Mouse (Mus musculus) layer of hippocampus, postnatal 36 days (tissue): ENCODE data around the gene Crnn. TPM values are rescaled to one million over a fixed set of nuclear protein-coding genes. Genes with fewer than 3 reads are reported as not detected.

Experiments
- DNase-seq, 2 experiments: peaks; one replicate each; pipeline ENCODE4 v3.0.0; 2022
- total RNA-seq, 2 experiments: library from RNA; stranded (reverse); gene quantifications; 2 replicates each; pipeline ENCODE4 v1.2.3; 2021

Crnn gene
- not detected for total RNA-seq

DNA sequence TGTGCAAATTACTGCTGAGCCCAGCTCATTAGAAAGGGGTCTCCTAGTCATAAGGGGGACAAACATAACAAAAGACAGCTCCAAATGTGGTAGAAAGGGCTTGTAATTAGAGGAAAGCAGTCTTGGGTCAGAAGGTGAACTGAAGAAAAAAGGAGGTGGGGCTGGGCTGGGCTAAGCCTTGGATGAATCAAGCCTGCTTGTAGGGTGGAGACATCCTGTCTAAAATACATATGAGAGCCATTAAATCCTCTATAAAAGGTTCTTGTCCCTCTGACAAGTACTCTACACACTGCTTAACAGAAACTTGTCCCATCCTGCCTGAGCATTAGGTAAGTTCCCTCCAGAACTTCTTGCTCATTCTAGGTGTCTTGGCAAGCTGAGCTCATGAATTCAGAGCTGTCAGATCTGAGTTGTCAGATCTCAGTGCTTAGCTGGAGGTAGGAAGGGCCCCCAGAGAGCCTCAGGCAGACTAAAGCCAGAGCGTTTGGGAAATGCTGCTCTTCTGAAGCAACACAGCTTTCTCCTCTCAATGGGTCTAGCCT is at the start of gene Crnn:
Crnn (plus strand) TSS at position 278 of the 542 bp plus-strand sequence.
- no peak for DNase-seq

DNA sequence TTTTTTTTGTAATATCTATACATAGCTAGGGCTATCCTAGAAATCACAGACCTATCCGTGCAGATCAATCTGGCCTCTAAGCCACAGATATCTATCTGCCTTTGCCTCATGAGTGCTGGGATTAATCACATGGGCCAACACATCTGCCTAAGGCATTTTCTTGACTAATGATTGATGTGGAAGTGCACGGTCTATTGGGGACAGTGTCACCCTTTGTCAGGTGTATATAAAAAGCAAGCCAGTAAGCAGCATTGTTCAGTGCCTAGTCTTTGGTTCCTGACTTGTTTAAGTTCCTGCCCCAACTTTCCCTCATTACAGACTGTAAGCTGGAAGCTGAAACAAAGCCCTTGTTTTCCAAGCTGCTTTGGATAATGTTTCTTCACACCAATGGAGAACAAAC is 48.1 kb upstream of the Crnn start:
- DNase-seq = no peak

GRCm38 (mm10) chr3:93111668-93112067 is 32.9 kb upstream of the Crnn start:
- DNase-seq = no peak

DNA sequence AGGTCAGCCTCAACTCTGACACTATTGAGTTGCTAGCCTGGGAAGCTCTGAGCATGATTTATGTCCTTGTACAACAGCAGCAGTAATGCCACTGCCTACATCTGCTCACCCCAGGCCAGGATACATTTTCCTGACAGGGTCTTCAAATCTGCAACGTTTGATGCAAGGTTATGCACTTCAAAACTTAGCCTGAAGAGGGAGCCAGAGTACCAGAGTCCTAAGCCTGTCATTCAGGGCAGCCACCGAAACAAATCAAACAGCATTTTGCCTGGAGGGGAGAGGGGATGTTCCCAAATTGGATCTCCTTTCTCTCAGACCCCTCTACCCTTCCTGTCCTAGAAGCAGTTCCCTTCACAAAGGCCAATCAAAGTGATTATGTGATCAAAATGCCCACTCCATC is 30.1 kb upstream of the Crnn start:
- peak in 1 of 2 experiments; percentile 19 for DNase-seq

DNA sequence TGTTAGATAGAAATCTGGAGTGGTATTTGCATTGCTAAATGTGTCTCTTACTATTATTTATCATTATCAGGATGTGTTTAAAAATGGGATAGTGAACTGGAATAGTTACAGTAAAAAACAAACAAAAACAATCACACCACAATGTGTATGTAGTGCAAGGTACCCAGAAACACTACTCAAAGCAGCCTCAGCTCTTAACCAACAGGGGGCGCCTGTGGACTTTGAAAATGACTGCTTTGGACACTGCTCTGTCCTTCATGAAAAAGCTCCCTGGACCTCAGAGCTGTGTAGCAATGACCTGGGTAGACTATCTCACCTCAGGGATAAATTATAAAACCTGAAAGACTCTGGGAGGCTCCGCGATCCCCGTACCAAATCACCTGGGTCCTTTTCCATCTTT is 25.5 kb upstream of the Crnn start:
- DNase-seq = no peak

DNA sequence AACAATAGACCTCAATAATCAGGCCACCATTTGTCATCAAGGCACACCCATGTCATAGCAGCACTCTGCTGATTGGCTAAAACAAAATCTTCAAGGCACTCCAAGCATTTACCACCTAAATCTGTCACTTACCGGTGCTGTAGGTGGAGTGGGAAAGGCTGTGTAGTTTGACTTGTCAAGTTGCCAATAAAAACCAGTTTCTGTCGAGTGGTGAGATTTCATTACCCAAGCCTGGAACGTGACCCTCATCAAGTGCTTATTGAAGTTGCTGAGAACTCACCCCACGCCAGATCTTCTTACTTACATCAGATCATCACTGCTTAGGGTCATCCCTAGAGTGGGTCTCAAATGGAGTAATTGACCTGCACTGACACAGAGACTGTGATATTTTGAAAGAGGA is 16.5 kb upstream of the Crnn start:
- DNase-seq = no peak

DNA sequence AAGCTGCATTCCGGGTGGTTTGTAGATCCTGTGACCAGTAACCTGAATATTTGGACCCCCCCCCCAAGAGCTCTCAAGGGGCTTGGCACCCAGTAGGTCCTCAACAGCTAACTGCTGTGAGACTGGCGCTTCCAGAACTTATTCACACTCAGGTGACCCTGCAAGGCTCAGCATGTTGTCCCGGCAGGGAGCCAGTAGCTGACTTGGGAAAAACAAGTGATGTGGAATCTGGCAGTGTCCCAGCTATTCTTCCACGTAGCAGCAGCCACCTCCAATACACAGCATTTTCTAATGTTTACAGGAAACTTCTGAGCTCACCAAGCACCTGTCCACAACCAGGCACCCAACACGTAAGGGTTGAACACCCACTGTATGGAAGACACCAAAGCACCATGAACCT is 15.5 kb upstream of the Crnn start:
- no peak for DNase-seq

- DNase-seq = peak; percentile 23 to 49
Observed at GRCm38 (mm10) chr3:93130460-93130859, 14.1 kb upstream of the Crnn start.

- DNase-seq = no peak
Observed at GRCm38 (mm10) chr3:93162502-93162901, 17.9 kb downstream of the Crnn start.

DNA sequence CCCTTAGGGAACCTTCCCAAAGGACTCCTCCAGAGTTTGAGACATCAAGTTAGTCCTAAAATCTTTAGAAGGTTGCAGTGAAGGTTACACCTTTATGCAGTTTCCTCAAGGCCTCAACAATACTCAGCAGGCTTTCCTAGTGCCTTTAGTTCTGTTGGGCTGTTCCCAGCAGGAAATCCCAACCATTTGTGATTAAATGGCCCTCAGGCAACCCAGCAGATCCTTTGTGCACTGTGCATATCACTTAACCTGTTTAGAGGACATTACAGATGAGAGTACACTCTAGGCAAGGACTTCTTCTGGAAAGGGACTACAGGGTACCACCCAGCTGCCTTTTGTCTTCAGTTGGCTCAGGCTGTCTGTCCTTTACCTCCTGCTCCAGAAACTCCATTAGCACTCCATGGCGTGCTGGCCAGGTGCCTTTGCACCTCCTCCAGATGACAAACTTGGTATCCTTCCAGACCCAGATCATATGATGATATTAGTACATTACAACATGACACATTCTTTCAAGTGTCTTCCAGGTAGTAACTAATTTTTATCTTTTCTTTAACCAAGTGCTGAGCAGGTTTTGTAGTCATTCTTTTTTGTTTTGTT is 18.5 kb downstream of the Crnn start:
- DNase-seq = no peak

GRCm38 (mm10) chr3:93180856-93181255 is 36.3 kb downstream of the Crnn start:
- DNase-seq = no peak

GRCm38 (mm10) chr3:93196978-93197377 is 52.4 kb downstream of the Crnn start, which contains the start of gene Flg2:
Gene Flg2, plus strand, starts transcription at chr3:93197278.
- no peak for DNase-seq

Other genes with a start within 250 kb of the Crnn start
- gene Lce3a, start 218.6 kb upstream of the Crnn start, total RNA-seq = not detected
- not detected for gene Lce3b, start 211.8 kb upstream of the Crnn start, total RNA-seq
- gene Lce3c, start 200.3 kb upstream of the Crnn start, total RNA-seq = not detected
- gene Lce3d, start 187.4 kb upstream of the Crnn start, total RNA-seq = not detected
- gene Lce3e, start 177.7 kb upstream of the Crnn start, total RNA-seq = not detected
- gene Lce3f, start 152.6 kb upstream of the Crnn start, total RNA-seq = not detected
- not detected for gene Crct1, start 129.1 kb upstream of the Crnn start, total RNA-seq
- gene Lce1m, start 125.7 kb upstream of the Crnn start, total RNA-seq = not detected
- gene Gm4858, start 76.0 kb upstream of the Crnn start, total RNA-seq = not detected
- not detected for gene Flg2, start 52.5 kb downstream of the Crnn start, total RNA-seq
- not detected for gene Flg, start 128.7 kb downstream of the Crnn start, total RNA-seq
- gene Hrnr, start 175.0 kb downstream of the Crnn start, total RNA-seq = not detected
- not detected for gene Rptn, start 248.9 kb downstream of the Crnn start, total RNA-seq